Mouse (Mus musculus) heart, embryonic 12.5 days (tissue): Measurements from ENCODE around the gene Agbl3. TPM values are rescaled to one million over a fixed set of nuclear protein-coding genes. Genes with fewer than 3 reads are reported as not detected.

Source experiments
- ATAC-seq: fragments of 200-750 bp; cut with Nextera tagmentation; 2 replicates; pipeline ENCODE4 v1.8.0; 2017; ENCODE audit warnings: moderate TSS enrichment, moderate library complexity; ENCODE audit not compliant: insufficient number of reproducible peaks, low FRiP score
- H3K27ac ChIP-seq: fragments of 300-500 bp; sonication (generic); 2 replicates; pipeline ENCODE4 v1.5.1; 2016; ENCODE audit warnings: mild to moderate bottlenecking, moderate library complexity; ENCODE audit not compliant: poor library complexity, severe bottlenecking
- H3K27me3 ChIP-seq: fragments of 300-500 bp; sonication (generic); replicated peaks from 2 replicates; pipeline ENCODE4 v1.6.1; 2016; ENCODE audit warnings: mild to moderate bottlenecking, moderate library complexity
- H3K36me3 ChIP-seq: fragments of 300-500 bp; sonication (generic); 2 replicates; pipeline ENCODE4 v1.6.1; 2016; ENCODE audit warnings: mild to moderate bottlenecking, moderate library complexity
- H3K4me1 ChIP-seq: fragments of 300-500 bp; sonication (generic); replicated peaks from 2 replicates; pipeline ENCODE4 v1.6.1; 2016; ENCODE audit warnings: mild to moderate bottlenecking
- H3K4me2 ChIP-seq: fragments of 300-500 bp; sonication (generic); 2 replicates; pipeline ENCODE4 v1.6.1; 2016; ENCODE audit warnings: mild to moderate bottlenecking, moderate library complexity
- H3K4me3 ChIP-seq: fragments of 300-500 bp; sonication (generic); 2 replicates; pipeline ENCODE4 v1.5.1; 2016; ENCODE audit warnings: mild to moderate bottlenecking
- H3K9ac ChIP-seq: fragments of 300-500 bp; sonication (generic); 2 replicates; pipeline ENCODE4 v1.6.1; 2016; ENCODE audit warnings: mild to moderate bottlenecking, moderate library complexity
- H3K9me3 ChIP-seq: fragments of 300-500 bp; sonication (generic); replicated peaks from 2 replicates; pipeline ENCODE4 v1.6.1; 2016; ENCODE audit warnings: mild to moderate bottlenecking, moderate library complexity
- WGBS: fragments of 180-500 bp; shearing (Covaris S2); methylation state at CpG from one replicate; pipeline ENCODE4 v1.1.7; 2016; 5-methylcytosine and 5-hydroxymethylcytosine counted together
- polyA plus RNA-seq: library from polyadenylated mRNA; unstranded; fragments of >200 nt; fragmentation: Nextera tagmentation; extraction: Ambion mirVana; gene quantifications from 2 replicates; pipeline ENCODE4 v1.2.1, GENCODE M21; 2016

Gene Agbl3
- polyA plus RNA-seq, 1 experiment from 2014 or later, result 6.4 TPM

DNA sequence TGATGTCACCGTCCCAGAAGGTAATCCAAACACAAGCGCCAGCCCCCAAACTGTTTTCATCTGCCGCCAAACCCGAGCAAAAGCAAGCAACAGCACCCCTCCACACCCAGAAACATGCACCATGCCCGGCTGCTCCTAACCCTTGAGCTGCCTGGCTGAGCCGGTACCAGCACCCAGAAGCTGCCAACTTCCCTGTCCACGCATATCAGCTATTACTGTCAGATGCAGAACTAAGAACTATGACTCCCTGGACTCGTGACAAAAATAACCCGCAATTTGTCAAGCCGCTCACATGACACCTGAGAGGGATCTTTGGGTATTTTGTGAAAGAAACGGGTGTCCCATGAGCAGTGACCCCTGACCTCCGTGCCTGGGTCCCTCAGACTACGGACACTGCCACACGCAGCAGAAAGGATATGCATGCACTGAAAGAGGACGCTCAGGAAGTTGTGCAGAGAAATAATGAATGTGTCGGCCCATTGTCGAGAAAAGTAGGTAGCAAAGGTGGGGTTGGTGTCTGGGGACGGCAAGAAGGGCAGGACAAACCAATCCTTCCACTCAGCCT is 127.5 kb downstream of the Agbl3 start:
- no peak overlapping the region for H3K4me3 ChIP-seq
- no peaks in the 10 kb centered on the region for H3K27me3 ChIP-seq
- peaks cover 46% of the 10 kb centered on the region for H3K4me1 ChIP-seq
- H3K4me2 ChIP-seq, result 0 out of 2 replicates have a peak overlapping the region, but pooled peaks have one; percentile 4
- 0 out of 2 replicates have a peak overlapping the region, but pooled peaks have one; percentile 5 for H3K9ac ChIP-seq
- no peak for ATAC-seq
- peak overlapping the region; percentile 7; the same call in 1 of the 2 replicates for H3K27ac ChIP-seq
- peaks cover 36% of the 10 kb centered on the region for H3K36me3 ChIP-seq
- WGBS, result 78% methylated on average over 18 of the region's 18 CpGs
- H3K9me3 ChIP-seq, result no peaks in the 10 kb centered on the region

Other genes starting within 250 kb of the Agbl3 start
- 161 and 164 TPM in 2 replicates for gene Cald1, start 181.9 kb upstream of the Agbl3 start, polyA plus RNA-seq
- gene Tmem140, start 82.7 kb downstream of the Agbl3 start, polyA plus RNA-seq, result 1.1 and 1.2 TPM in 2 replicates
- 9.7 and 11.2 TPM in 2 replicates for gene Cyren, start 97.6 kb downstream of the Agbl3 start, polyA plus RNA-seq
- 10.7 and 12.6 TPM in 2 replicates for gene Wdr91, start 130.4 kb downstream of the Agbl3 start, polyA plus RNA-seq
- not detected in 2 replicates for gene Stra8, start 139.7 kb downstream of the Agbl3 start, polyA plus RNA-seq
- gene Slc23a4, start 208.0 kb downstream of the Agbl3 start, polyA plus RNA-seq, result 0.18 and 0.33 TPM in 2 replicates